Mouse (Mus musculus) MEL (cell line): ENCODE measurements at regions not wholly inside any gene's neighbourhood (a gene's known extent, or its start where the extent isn't known, plus 50 kb on each side); places are given as distances from the start of the nearest gene placed in this dataset.

Experiments used
- CTCF ChIP-seq, 3 experiments: IDR thresholded peaks in 2 of 3; conservative IDR thresholded peaks in 1 of 3; 2 replicates each; pipeline ENCODE4 v1.5.1; 2011 to 2012; ENCODE audit warnings: low read length in 3 of 3, low read depth in 2 of 3, mild to moderate bottlenecking in 2 of 3, improper control_type of control experiment in 1 of 3, inconsistent platforms in 1 of 3, mixed read lengths in 1 of 3, moderate library complexity in 1 of 3; ENCODE audit not compliant: control insufficient read depth in 1 of 3, insufficient read depth in 1 of 3, poor library complexity in 1 of 3, severe bottlenecking in 1 of 3
- ELF1 ChIP-seq: IDR thresholded peaks from 2 replicates; pipeline ENCODE4 v1.6.1; 2014; ENCODE audit warnings: low read depth, mild to moderate bottlenecking, inconsistent platforms, low read length, improper control_type of control experiment, moderate library complexity
- EP300 ChIP-seq, 2 experiments: IDR thresholded peaks; 2 replicates each; pipeline ENCODE4 v1.6.1; 2011; ENCODE audit warnings: improper control_type of control experiment in 2 of 2, low read length in 2 of 2, low read depth in 1 of 2, mild to moderate bottlenecking in 1 of 2
- ETS1 ChIP-seq: IDR thresholded peaks from 2 replicates; pipeline ENCODE4 v1.6.1; 2012; ENCODE audit warnings: low read depth, mild to moderate bottlenecking, inconsistent platforms, low read length, improper control_type of control experiment, moderate library complexity
- MXI1 ChIP-seq: IDR thresholded peaks from 2 replicates; pipeline ENCODE4 v1.6.1; 2011; ENCODE audit warnings: mild to moderate bottlenecking, low read depth, low read length, improper control_type of control experiment
- MYB ChIP-seq: IDR thresholded peaks from 2 replicates; pipeline ENCODE4 v1.6.1; 2011; ENCODE audit warnings: mild to moderate bottlenecking, low read depth, low read length, improper control_type of control experiment
- POLR2AphosphoS5 ChIP-seq: IDR thresholded peaks from 2 replicates; pipeline ENCODE4 v1.6.1; 2012; ENCODE audit warnings: low read depth, borderline replicate concordance, mild to moderate bottlenecking, inconsistent platforms, low read length, moderate library complexity, mixed read lengths
- TAL1 ChIP-seq: IDR thresholded peaks from 2 replicates; pipeline ENCODE4 v1.6.1; 2012; ENCODE audit warnings: mild to moderate bottlenecking, inconsistent platforms, low read length, moderate library complexity, mixed read lengths

DNA sequence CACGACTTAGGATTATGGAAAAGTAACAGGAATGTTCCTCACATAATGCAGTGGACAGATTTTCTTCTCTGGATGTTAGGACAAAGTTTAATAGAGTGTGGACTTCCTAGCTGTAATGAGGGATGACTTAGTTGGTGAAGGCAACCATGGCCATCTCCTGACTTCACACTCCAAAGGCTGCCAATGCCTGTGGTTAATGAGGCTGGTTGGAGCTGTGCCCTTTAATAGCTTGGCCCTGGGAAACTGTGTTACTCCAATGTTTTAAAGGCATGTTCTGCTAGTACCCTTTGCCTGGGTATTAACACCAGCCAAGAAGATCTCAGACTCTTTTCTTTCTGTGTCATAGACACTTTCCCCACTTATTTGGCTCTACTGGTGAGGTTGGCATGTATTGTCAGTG lies 378.9 kb downstream of the Fat4 start:
- TF ChIP-seq ETS1 (no peak), TAL1 (no peak), CTCF (IDR thresholded peaks at IDR 0.05 in 2 of 3, conservative IDR thresholded peaks at IDR 0.05 in 1 of 3; ENCODE audit: control insufficient read depth in 1 of 3, insufficient read depth in 1 of 3, low read depth in 2 of 3, low read length in 3 of 3, poor library complexity in 1 of 3, severe bottlenecking in 1 of 3) (no peak), MYB (no peak), POLR2AphosphoS5 (no peak), EP300 (IDR thresholded peaks at IDR 0.05; ENCODE audit: low read depth in 1 of 2, low read length in 2 of 2) (no peak), MXI1 (no peak), ELF1 (no peak)
